Mouse (Mus musculus) myocyte (in vitro differentiated cells): Measurements from ENCODE around the gene Miga2.

Experiments used
- E2F4 ChIP-seq: IDR thresholded peaks from one replicate; pipeline ENCODE4 v1.6.1; 2011; ENCODE audit warnings: mild to moderate bottlenecking, control low read depth, moderate library complexity; ENCODE audit not compliant: insufficient read depth
- MAX ChIP-seq: IDR thresholded peaks from one replicate; pipeline ENCODE4 v1.6.1; 2011; ENCODE audit warnings: low read depth, mild to moderate bottlenecking, control low read depth
- MYOD1 ChIP-seq, 3 experiments: IDR thresholded peaks; one replicate each; pipeline ENCODE4 v1.6.1; 2011; ENCODE audit warnings: control low read depth in 2 of 3, low read depth in 2 of 3, mild to moderate bottlenecking in 2 of 3, moderate library complexity in 1 of 3; ENCODE audit not compliant: insufficient read length in 2 of 3, control insufficient read depth in 1 of 3
- POLR2A ChIP-seq: IDR thresholded peaks from one replicate; pipeline ENCODE4 v1.6.1; 2011; ENCODE audit warnings: low read depth, mild to moderate bottlenecking, control low read depth, moderate library complexity; ENCODE audit not compliant: insufficient read length
- TCF12 ChIP-seq: IDR thresholded peaks from one replicate; pipeline ENCODE4 v1.6.1; 2011; ENCODE audit warnings: mild to moderate bottlenecking, control low read depth; ENCODE audit not compliant: poor library complexity, insufficient read depth, severe bottlenecking

- no peak for TF ChIP-seq TCF12
- no peak for TF ChIP-seq E2F4
- TF ChIP-seq MAX, result no peak
- no peak for TF ChIP-seq POLR2A
- no peak for TF ChIP-seq MYOD1 (IDR thresholded peaks at IDR 0.05; ENCODE audit: control insufficient read depth in 1 of 3, insufficient read length in 2 of 3, low read depth in 2 of 3)
These were observed 39.8 kb downstream of the Miga2 start for GRCm38 (mm10) chr2:30403870-30404269.
